Mouse (Mus musculus): Measurements from ENCODE around the gene Ripk1.

GRCm38 (mm10) chr13:34070296-34070695, 68.1 kb downstream of the Ripk1 start:
- no peak for TF ChIP-seq CTCF (IDR thresholded peaks at IDR 0.05; ENCODE audit: low read depth)
- TF ChIP-seq EP300 (IDR thresholded peaks at IDR 0.05; ENCODE audit: low read depth), result no peak

Data from liver, embryonic 14.5 days (tissue).